Comparison of ENCODE assay signal across 14 mouse cellular contexts in genomic region chr16:33677901-33678300, GRCm38 (mm10). TPM values are rescaled to one million over a fixed set of nuclear protein-coding genes. Genes with fewer than 3 reads are reported as not detected.
DNase-seq lines count a peak whose midpoint lies in the region; ATAC-seq lines count a peak whose summit lies in the region.
"Had no signal": no experiment of that assay in that cellular context is flagged by ENCODE, and none has a peak within 500 bp of the region (broad histone marks: within the 10 kb centered on the region; RNA-seq: fewer than 3 reads in every experiment).

No protein-coding gene starts in this region.

- H3K4me1 ChIP-seq in forebrain, embryonic 10.5 days = peaks cover 32% of the 10 kb centered on the region
- peaks cover 24% of the 10 kb centered on the region for H3K4me1 ChIP-seq in forebrain, embryonic 12.5 days

- H3K4me2 ChIP-seq in forebrain, embryonic 12.5 days = no peak overlapping the region
- H3K4me2 ChIP-seq: embryonic facial prominence, embryonic 13.5 days had no signal

- no peaks in the 10 kb centered on the region for H3K36me3 ChIP-seq in forebrain, embryonic 10.5 days (replicated peaks)
- H3K36me3 ChIP-seq in forebrain, embryonic 12.5 days (replicated peaks) = no peaks in the 10 kb centered on the region
- H3K36me3 ChIP-seq: embryonic facial prominence, embryonic 13.5 days had no signal

- H3K27ac ChIP-seq in forebrain, embryonic 10.5 days = peak overlapping the region; percentile 51
- H3K27ac ChIP-seq in forebrain, embryonic 12.5 days = no peak overlapping the region
- H3K27ac ChIP-seq: embryonic facial prominence, embryonic 13.5 days; liver, embryonic 14.5 days had no signal

- no peak for ATAC-seq in forebrain, embryonic 12.5 days (ENCODE audit: low FRiP score)
- ATAC-seq: forebrain, embryonic 16.5 days had no signal

- H3K9me3 ChIP-seq in forebrain, embryonic 10.5 days = no peaks in the 10 kb centered on the region
- H3K9me3 ChIP-seq in forebrain, embryonic 12.5 days = no peaks in the 10 kb centered on the region
- H3K9me3 ChIP-seq: embryonic facial prominence, embryonic 13.5 days had no signal

- DNase-seq in forebrain, embryonic 10.5 days (ENCODE audit: extremely low spot score, low spot score) = no peak
- peak; percentile 55 for DNase-seq in ZHBTc4 (ENCODE audit: low read depth, low spot score)
- DNase-seq in heart, adult 9 months (ENCODE audit: low spot score in 2 of 2) = peak; percentile 82 to 86
- peak; percentile 85 for DNase-seq in lung, postnatal 25 days (ENCODE audit: low spot score)
- DNase-seq in spleen, postnatal 4 days (ENCODE audit: low spot score in 2 of 2) = no peak
- DNase-seq in right cerebral cortex, adult 18-20 months = no peak
- no peak for DNase-seq in cerebellum, postnatal 36 days
- DNase-seq: cerebellum, postnatal 25 days; left cerebral cortex, postnatal 4 days; thymus, adult 2 months had no signal

- H3K27me3 ChIP-seq in forebrain, embryonic 10.5 days (ENCODE audit: poor library complexity, severe bottlenecking) = no peaks in the 10 kb centered on the region; the same call in 1 of the 2 replicates
- no peaks in the 10 kb centered on the region for H3K27me3 ChIP-seq in forebrain, embryonic 12.5 days
- H3K27me3 ChIP-seq: embryonic facial prominence, embryonic 13.5 days had no signal

- 92% methylated on average over 5 of the region's 5 CpGs for WGBS in forebrain, embryonic 10.5 days
- 93% methylated on average over 5 of the region's 5 CpGs for WGBS in forebrain, embryonic 12.5 days

- no peak overlapping the region for H3K9ac ChIP-seq in forebrain, embryonic 12.5 days
- H3K9ac ChIP-seq: embryonic facial prominence, embryonic 13.5 days; liver, embryonic 14.5 days had no signal

- H3K4me3 ChIP-seq in forebrain, embryonic 10.5 days = no peak overlapping the region
- H3K4me3 ChIP-seq in forebrain, embryonic 12.5 days (replicated peaks) = no peak overlapping the region
- H3K4me3 ChIP-seq: embryonic facial prominence, embryonic 13.5 days had no signal

RNA-seq across cellular contexts. Expression of gene Heg1, which starts 6.3 kb away (rescaled TPM):
- 22.8 and 23.1 TPM in 2 replicates for polyA plus RNA-seq in forebrain, embryonic 10.5 days (2016; fragmentation: Nextera tagmentation; extraction: Ambion mirVana)
- 36.5 and 37.7 TPM in 2 replicates for polyA plus RNA-seq in forebrain, embryonic 12.5 days (2016; fragmentation: Nextera tagmentation; extraction: Ambion mirVana)

Comparison
In these comparisons a context has a peak if more than half of its experiments do, and no peak if none do; other contexts are left out.
1. DNase-seq: peak in ZHBTc4 (single experiment), heart, adult 9 months (2 of 2) and lung, postnatal 25 days (single experiment); none in forebrain, embryonic 10.5 days (single experiment), spleen, postnatal 4 days (0 of 2), right cerebral cortex, adult 18-20 months (single experiment) and cerebellum, postnatal 36 days (0 of 2).